Mouse (Mus musculus) bone marrow macrophage, adult 2 months (primary cell): ENCODE measurements around the gene Adam12. TPM values are rescaled to one million over a fixed set of nuclear protein-coding genes. Genes with fewer than 3 reads are reported as not detected.

Source experiments
- H3K27ac ChIP-seq: 2 replicates; pipeline ENCODE4 v1.5.1; 2012; ENCODE audit warnings: low read depth, low read length; ENCODE audit not compliant: insufficient read depth
- H3K4me1 ChIP-seq: 2 replicates; pipeline ENCODE4 v1.6.1; 2012; ENCODE audit warnings: low read length; ENCODE audit not compliant: control insufficient read depth, insufficient read depth
- H3K4me3 ChIP-seq: 2 replicates; pipeline ENCODE4 v1.5.1; 2012; ENCODE audit warnings: mild to moderate bottlenecking, low read length, moderate library complexity; ENCODE audit not compliant: insufficient read depth
- CTCF ChIP-seq: IDR thresholded peaks from 2 replicates; pipeline ENCODE4 v1.5.1; 2012; ENCODE audit warnings: low read depth, mild to moderate bottlenecking, low read length, moderate library complexity
- POLR2A ChIP-seq: IDR thresholded peaks from 2 replicates; pipeline ENCODE4 v1.6.1; 2012; ENCODE audit warnings: mild to moderate bottlenecking, low read depth, low read length, borderline replicate concordance
- polyA plus RNA-seq: library from polyadenylated mRNA; stranded (reverse); fragments of >200 nt; gene quantifications from 2 replicates; pipeline ENCODE4 v1.2.4, GENCODE M21; 2012; ENCODE audit not compliant: missing spikeins, insufficient read depth, insufficient read length

Gene Adam12
- polyA plus RNA-seq, result 0.43 TPM in 1 of 2 replicates, not detected in the other

DNA sequence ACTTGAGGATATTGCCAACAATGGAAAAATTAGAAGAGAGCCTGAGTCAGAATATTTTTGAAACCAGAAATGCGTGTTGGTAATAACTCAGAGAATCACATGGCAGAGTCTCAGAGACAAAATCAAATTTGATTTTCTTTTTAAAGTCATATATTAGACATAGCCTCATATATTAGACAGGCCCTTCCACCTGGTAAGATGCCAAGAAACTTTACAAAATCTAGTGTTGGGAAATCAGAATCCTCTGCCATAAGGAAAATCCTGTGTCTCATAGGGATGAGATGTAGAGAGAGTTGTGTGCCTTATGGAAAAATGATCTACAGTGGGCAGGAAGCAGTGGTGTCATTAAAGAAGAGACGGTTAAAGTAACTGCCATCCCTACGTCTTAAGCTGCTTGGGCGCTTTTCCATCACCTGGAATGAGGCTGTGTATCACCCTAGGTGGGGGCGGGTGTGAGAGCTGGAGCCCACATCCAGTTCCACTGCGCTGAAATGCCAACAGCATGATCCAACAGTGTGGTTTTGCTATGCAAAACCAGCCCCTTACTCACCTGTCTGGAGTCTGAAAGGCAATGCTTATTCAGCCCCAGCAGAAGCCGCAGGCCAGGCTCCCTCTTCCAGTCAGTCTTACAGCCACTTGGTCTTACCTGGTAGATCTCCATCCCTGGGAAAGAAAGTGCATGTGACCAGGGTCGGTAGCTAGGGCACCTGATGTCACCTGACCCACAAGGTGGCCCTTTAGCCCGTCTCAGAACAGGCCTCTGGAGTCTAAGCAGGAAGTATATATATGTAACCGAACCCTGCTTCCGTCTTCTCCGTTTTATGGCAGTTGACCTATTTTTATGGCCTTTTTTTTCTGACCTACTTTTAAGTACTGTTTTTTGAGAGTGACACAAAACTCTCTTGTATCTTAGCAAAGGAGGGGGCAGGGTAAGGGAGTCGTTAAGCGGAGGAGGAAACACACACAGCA, at the start of gene Adam12:
Gene Adam12, minus strand, starts transcription at position 769 of the 969 bp plus-strand sequence.
- TF ChIP-seq POLR2A (no peak), CTCF (no peak)
- H3K4me1 ChIP-seq, result no peaks in the 10 kb centered on the region
- H3K27ac ChIP-seq, result no peak within 1 kb of the TSS
- no peak within 1 kb of the TSS for H3K4me3 ChIP-seq

DNA sequence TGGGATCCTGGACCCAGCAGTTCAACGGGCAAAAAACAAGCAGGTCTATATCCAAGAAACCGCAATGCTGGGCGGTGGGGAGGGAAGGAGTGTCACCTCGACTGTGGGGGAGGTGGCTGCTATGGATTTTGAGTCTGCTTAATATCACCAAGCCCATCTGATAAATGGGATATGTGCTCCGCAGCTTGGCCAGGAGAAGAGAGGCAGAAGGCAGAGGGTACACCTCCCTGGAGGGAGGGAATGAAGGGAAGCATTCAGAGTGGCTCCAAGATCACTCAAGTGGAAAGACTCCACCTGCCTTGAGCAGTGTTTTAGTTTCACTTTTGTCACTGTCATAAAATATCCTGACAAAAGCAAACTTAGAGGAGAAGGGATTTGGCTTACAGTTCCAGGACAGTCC, 41.0 kb upstream of the Adam12 start:
- no peak overlapping the region for H3K4me3 ChIP-seq
- no peak for TF ChIP-seq POLR2A
- TF ChIP-seq CTCF, result no peak
- no peaks in the 10 kb centered on the region for H3K4me1 ChIP-seq
- H3K27ac ChIP-seq, result no peak overlapping the region

DNA sequence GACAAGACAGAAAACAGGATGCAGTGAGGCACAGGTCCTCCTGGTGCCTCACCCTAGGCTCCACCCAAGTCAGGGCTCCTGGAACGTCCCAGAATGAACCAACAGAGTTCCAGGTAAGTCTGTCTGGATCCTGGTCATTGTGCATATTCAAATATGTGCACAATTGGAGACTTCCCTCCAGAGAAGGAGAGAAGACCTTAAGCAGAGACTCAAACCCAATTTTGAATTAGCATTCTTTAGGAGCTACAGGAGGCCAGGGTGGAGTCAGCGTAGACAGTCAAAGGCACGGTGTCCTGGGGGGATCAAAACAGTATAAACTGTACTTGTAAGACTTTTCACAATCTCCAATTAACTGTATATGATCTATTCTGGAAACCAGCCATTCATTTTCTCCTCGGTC, 40.5 kb upstream of the Adam12 start:
- TF ChIP-seq CTCF (no peak), POLR2A (no peak)
- Histone ChIP-seq H3K4me3 (no peak overlapping the region), H3K4me1 (no peaks in the 10 kb centered on the region), H3K27ac (no peak overlapping the region)

DNA sequence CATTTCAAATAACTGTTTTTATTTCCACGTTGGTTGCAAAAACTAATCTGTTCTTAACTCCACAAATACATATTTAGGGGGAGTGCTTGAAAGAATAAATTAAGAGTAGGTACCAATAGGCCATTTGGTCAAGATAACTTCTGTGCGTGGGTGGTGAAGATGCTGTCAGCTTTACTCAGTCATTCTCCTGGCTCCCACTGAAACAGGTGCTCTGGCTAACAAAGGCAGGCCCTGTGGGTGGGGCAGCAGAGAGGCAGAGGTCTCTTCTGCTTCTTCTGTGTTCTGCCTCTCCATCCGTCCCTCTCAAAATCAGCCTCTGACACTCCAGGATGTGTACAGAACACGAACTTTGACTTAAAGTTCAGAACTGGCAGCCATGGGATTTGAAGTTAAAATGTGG, 33.8 kb upstream of the Adam12 start:
- H3K4me3 ChIP-seq, result no peak overlapping the region
- H3K4me1 ChIP-seq, result no peaks in the 10 kb centered on the region
- no peak overlapping the region for H3K27ac ChIP-seq
- TF ChIP-seq POLR2A, result no peak
- TF ChIP-seq CTCF, result no peak

DNA sequence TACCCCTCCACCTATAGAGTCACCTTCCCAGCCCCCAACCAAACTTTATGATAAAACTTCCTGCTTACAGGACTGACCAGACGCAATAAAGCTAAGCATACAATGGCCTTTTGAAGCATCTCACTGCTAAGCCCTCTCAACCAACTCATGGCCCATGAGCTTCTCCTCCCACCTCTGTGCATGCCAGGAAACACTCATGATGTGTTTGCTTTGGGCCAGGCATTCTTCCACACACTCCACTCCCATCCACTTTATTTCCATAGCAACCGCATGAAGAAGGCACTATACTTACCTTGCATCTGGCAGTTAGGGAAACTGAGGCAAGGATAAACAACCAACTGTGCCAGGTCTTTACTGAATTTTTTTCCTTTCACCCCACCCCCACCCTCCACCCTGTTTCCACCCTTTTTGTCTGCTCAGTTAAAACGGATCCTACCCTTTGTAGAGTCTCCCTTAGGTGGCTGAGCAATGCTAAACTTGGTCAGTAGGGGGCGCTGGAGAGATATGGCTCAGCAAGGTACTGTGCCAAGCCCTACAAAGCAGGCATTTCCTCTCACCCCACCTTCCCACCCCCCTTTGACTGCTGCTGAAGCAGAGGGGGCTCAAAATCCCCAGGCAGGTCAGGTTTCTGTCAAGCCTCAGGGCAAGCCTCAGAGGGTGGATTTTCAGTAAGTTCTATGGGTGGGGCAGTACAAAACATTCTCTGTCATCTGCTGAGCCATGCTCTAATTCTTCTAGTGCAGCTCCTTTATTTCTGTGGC, 31.4 kb upstream of the Adam12 start:
- H3K27ac ChIP-seq, result no peak overlapping the region
- H3K4me1 ChIP-seq, result no peaks in the 10 kb centered on the region
- TF ChIP-seq CTCF (peak; percentile 48), POLR2A (no peak)
- no peak overlapping the region for H3K4me3 ChIP-seq

DNA sequence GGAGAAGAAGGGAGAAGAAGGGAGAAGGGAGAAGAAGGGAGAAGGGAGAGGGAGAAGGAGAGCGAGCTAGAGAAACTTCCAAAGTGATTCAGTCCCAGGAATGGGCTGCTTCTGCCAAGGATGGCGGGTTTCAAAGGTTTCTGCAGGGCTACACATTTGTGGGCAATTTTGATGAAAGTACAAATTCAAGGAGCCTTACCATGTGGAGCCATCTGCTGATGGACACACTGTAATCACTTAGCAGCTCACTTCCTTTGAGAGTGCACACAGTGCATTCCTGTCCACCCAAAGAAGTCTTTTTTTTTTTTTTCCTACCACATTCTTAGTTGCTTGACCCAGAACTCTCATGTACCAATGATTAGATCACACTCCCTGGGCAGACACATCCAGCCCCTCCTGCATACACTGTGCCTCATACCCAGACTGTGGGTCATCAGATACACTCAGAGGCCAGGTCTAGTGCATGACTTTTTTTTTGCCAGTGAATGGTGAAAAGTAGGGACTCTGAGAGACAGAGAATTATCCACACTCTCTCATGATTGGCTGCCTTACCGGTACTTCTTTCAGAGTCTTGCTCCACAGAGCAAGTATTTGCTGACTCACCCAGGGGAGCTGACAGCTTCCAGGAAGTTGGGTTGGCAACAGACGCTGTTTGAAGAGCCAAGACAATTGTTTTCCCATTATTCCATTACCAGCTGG, 29.2 kb upstream of the Adam12 start:
- no peaks in the 10 kb centered on the region for H3K4me1 ChIP-seq
- no peak overlapping the region for H3K27ac ChIP-seq
- H3K4me3 ChIP-seq, result no peak overlapping the region
- no peak for TF ChIP-seq POLR2A
- no peak for TF ChIP-seq CTCF

DNA sequence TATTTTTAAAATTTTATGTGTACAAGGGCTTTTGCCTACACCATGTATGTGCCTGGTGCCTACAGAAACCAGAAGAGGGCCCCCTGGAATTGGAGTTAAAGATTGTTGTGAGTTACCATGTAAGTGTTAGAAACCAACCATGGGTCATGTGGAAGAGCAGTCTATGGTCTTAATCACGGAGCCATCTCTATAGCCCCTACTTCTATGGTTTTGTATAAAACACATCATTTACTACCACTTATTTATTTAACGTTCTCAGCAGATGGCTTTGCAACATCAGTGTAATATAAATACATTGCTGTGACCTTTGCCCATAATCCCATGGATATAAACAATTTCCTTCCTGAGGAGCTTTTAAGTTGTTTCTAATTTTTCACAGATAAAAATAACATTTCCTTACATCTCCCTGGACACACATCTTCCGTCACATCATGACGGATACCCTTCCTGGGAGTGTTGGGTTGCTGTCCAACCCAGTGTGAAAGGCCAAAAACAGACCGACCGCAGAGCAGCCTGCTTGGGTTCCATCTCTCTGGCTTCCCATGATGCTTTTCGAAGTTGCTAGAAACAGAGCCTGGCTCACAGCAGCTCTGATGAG, 18.4 kb upstream of the Adam12 start:
- no peak overlapping the region for H3K27ac ChIP-seq
- no peak overlapping the region for H3K4me3 ChIP-seq
- no peaks in the 10 kb centered on the region for H3K4me1 ChIP-seq
- TF ChIP-seq CTCF (no peak), POLR2A (no peak)

DNA sequence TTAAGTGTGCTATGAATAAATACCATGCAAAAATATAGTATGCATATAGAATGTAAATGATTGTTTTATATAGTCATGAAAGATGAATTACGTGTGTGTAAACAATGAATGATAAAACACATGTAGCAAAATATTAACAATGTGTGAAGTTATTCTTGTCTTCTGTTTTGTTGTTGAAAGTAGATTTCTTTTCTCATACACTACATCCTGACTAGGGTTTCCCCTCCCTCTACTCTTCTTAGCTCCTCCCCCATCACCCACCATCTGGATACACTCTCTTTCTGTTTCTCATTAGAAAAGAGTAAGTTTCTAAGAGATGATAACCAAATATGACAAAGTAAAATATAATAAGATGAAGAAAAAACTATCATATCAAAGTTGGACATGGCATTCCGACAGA, 16.1 kb upstream of the Adam12 start:
- no peak overlapping the region for H3K4me3 ChIP-seq
- H3K27ac ChIP-seq, result no peak overlapping the region
- no peak for TF ChIP-seq POLR2A
- no peak for TF ChIP-seq CTCF
- H3K4me1 ChIP-seq, result no peaks in the 10 kb centered on the region

DNA sequence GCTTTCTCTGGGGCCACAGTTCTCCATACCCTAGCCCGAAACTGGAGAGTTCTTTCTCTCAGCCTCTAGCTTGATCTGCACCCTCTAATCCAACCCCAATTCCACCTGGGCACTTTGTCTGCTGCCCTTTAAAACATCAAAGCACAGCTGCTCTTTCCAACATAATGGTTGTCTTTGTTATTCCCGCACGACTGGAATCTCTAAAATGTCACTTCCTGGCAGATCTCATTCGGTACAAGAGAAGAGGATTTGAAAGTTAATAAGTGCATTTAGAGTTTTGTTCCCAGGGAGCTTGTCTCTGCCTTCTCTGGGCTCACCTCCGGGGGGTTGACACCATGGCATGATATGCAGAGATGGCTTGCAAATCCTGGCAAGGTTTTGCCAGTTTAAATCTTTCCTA, 14.7 kb upstream of the Adam12 start:
- no peaks in the 10 kb centered on the region for H3K4me1 ChIP-seq
- TF ChIP-seq POLR2A (no peak), CTCF (no peak)
- no peak overlapping the region for H3K27ac ChIP-seq
- H3K4me3 ChIP-seq, result no peak overlapping the region
